Mouse (Mus musculus): Measurements from ENCODE around the gene 1700069L16Rik. TPM values are rescaled to one million over a fixed set of nuclear protein-coding genes. Genes with fewer than 3 reads are reported as not detected.

Gene 1700069L16Rik
- total and polyA plus RNA-seq, 3 experiments: not detected

GRCm38 (mm10) chr5:113644520-113644919 lies 80.1 kb downstream of the 1700069L16Rik start:
- TF ChIP-seq EP300 (IDR thresholded peaks at IDR 0.05; ENCODE audit: insufficient read depth, low read depth, low read length) (no peak), CTCF (IDR thresholded peaks at IDR 0.05) (no peak), POLR2A (IDR thresholded peaks at IDR 0.05; ENCODE audit: insufficient read depth, low read depth, low read length) (no peak)
- no peak overlapping the region; the same call in 1 of the 2 replicates for H3K27ac ChIP-seq
- no peak overlapping the region for H3K4me3 ChIP-seq
- 72% methylated on average over 4 of the region's 4 CpGs for WGBS
- H3K79me2 ChIP-seq (replicated peaks; ENCODE audit: control insufficient read depth, insufficient read depth, low read length): no peaks in the 10 kb centered on the region
- peaks cover 7% of the 10 kb centered on the region for H3K4me1 ChIP-seq (ENCODE audit: control insufficient read depth, insufficient read depth, low read length)
- no peak overlapping the region for H3K9ac ChIP-seq (ENCODE audit: low read depth, low read length)
- intact Hi-C loops (cut with DNase I): no loop called here
- H3K27me3 ChIP-seq (ENCODE audit: control insufficient read depth, insufficient read depth, low read length): no peaks in the 10 kb centered on the region
- H3K36me3 ChIP-seq (ENCODE audit: control insufficient read depth, insufficient read depth, low read length): no peaks in the 10 kb centered on the region
- DNase-seq: peak; percentile 65 to 70

- H3K79me2 ChIP-seq (replicated peaks; ENCODE audit: control insufficient read depth, insufficient read depth, low read length): no peaks in the 10 kb centered on the region
- DNase-seq: peak in 1 of 2 experiments; percentile 28
- H3K4me1 ChIP-seq (ENCODE audit: control insufficient read depth, insufficient read depth, low read length): peaks cover 7% of the 10 kb centered on the region
- H3K27ac ChIP-seq: no peak overlapping the region
- H3K27me3 ChIP-seq (ENCODE audit: control insufficient read depth, insufficient read depth, low read length): no peaks in the 10 kb centered on the region
- no peak overlapping the region for H3K9ac ChIP-seq (ENCODE audit: low read depth, low read length)
- H3K36me3 ChIP-seq (ENCODE audit: control insufficient read depth, insufficient read depth, low read length): no peaks in the 10 kb centered on the region
- TF ChIP-seq CTCF (IDR thresholded peaks at IDR 0.05): no peak
- no peak for TF ChIP-seq EP300 (IDR thresholded peaks at IDR 0.05; ENCODE audit: insufficient read depth, low read depth, low read length)
- TF ChIP-seq POLR2A (IDR thresholded peaks at IDR 0.05; ENCODE audit: insufficient read depth, low read depth, low read length): no peak
- no peak overlapping the region for H3K4me3 ChIP-seq
- 60% methylated on average over 18 of the region's 18 CpGs for WGBS
- intact Hi-C loops (cut with DNase I): no loop called here
Observed at GRCm38 (mm10) chr5:113643107-113643848, 81.3 kb downstream of the 1700069L16Rik start.

Other genes starting within 250 kb of the 1700069L16Rik start
- under 1 TPM; 0.26 to 0.34 TPM for gene Wscd2, start 234.4 kb downstream of the 1700069L16Rik start, total RNA-seq (2021)
- 0.82 and 1.5 TPM in 2 replicates for gene Wscd2, start 234.4 kb downstream of the 1700069L16Rik start, polyA plus RNA-seq (2012; rRNA removed)
- 10 to 100 TPM; 22.0 to 28.5 TPM for gene Cmklr1, start 74.3 kb downstream of the 1700069L16Rik start, total RNA-seq (2021)
- 42.0 and 43.6 TPM in 2 replicates for gene Cmklr1, start 74.3 kb downstream of the 1700069L16Rik start, polyA plus RNA-seq (2012; rRNA removed)
- gene Ficd, start 11.0 kb upstream of the 1700069L16Rik start, total RNA-seq (2021): 1 to 10 TPM; 8.7 to 9.3 TPM
- 7.2 and 7.7 TPM in 2 replicates for gene Ficd, start 11.0 kb upstream of the 1700069L16Rik start, polyA plus RNA-seq (2012; rRNA removed)
- 10 to 100 TPM; 12.2 to 14.4 TPM for gene Sart3, start 47.7 kb upstream of the 1700069L16Rik start, total RNA-seq (2021)
- gene Sart3, start 47.7 kb upstream of the 1700069L16Rik start, polyA plus RNA-seq (2012; rRNA removed): 10.2 and 13.6 TPM in 2 replicates
- gene Iscu, start 48.0 kb upstream of the 1700069L16Rik start, total RNA-seq (2021): 100 to 1,000 TPM; 176 to 202 TPM
- 168 and 212 TPM in 2 replicates for gene Iscu, start 48.0 kb upstream of the 1700069L16Rik start, polyA plus RNA-seq (2012; rRNA removed)
- gene Tmem119, start 75.7 kb upstream of the 1700069L16Rik start, total RNA-seq (2021): 1 to 10 TPM; 3.6 to 5.8 TPM
- gene Tmem119, start 75.7 kb upstream of the 1700069L16Rik start, polyA plus RNA-seq (2012; rRNA removed): 7.3 and 12.0 TPM in 2 replicates
- gene Selplg, start 107.9 kb upstream of the 1700069L16Rik start, total RNA-seq (2021): 1 to 10 TPM; 3.4 to 4.5 TPM
- gene Selplg, start 107.9 kb upstream of the 1700069L16Rik start, polyA plus RNA-seq (2012; rRNA removed): 5.7 and 14.1 TPM in 2 replicates
- gene Coro1c, start 184.0 kb upstream of the 1700069L16Rik start, total RNA-seq (2021): 10 to 100 TPM; 24.6 to 30.1 TPM
- gene Coro1c, start 184.0 kb upstream of the 1700069L16Rik start, polyA plus RNA-seq (2012; rRNA removed): 24.1 and 27.9 TPM in 2 replicates